Mouse (Mus musculus) brain, embryonic 14.5 days (tissue): ENCODE results near the gene Mios.

Source experiments
- CTCF ChIP-seq: fragments of 200-500 bp; IDR thresholded peaks from 2 replicates; pipeline ENCODE4 v1.5.1; 2012; ENCODE audit warnings: inconsistent platforms, mild to moderate bottlenecking, moderate library complexity, borderline replicate concordance; ENCODE audit not compliant: insufficient read depth, insufficient read length; ENCODE audit errors: extremely low read depth
- POLR2A ChIP-seq: fragments of 200-500 bp; IDR thresholded peaks from 2 replicates; pipeline ENCODE4 v1.6.1; 2012; ENCODE audit warnings: mild to moderate bottlenecking, inconsistent platforms, borderline replicate concordance; ENCODE audit not compliant: poor library complexity, insufficient read depth, insufficient read length, severe bottlenecking; ENCODE audit errors: extremely low read depth

DNA sequence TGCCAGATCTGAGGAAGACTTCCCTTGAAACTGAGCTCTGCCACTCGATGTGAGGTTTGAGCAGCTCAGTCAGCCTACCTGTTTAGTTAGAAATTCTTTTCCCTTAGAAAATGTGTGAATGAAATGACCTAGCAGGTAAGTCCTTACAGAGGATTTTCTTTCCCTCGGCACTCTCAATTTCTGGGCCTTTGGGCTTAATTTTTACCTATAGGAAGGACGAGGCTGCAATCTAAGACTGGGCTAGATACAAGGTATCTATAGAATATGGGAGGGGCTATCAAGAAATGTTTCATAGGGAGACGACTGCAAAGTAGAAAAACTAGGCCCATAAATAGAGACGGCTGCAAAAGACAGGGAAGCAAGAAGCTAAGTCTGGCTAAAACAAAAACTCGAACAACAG is 49.3 kb downstream of the Mios start:
- no peak for TF ChIP-seq POLR2A
- TF ChIP-seq CTCF: no peak
